Mouse (Mus musculus) stomach, postnatal 0 days (tissue): ENCODE measurements around the gene Fbxo46. TPM values are rescaled to one million over a fixed set of nuclear protein-coding genes. Genes with fewer than 3 reads are reported as not detected.
"Not testable (repeated sequence)": the region's sequence is repeated elsewhere in the genome, so short reads cannot be mapped to it uniquely, and the experiment has no call there.

ENCODE experiments used
- ATAC-seq: fragments of 200-750 bp; cut with Nextera tagmentation; 2 replicates; pipeline ENCODE4 v1.8.0; 2017; ENCODE audit not compliant: low FRiP score, low TSS enrichment
- DNase-seq: peaks from one replicate; pipeline ENCODE4 v3.0.0-alpha.2; 2016; ENCODE audit warnings: low spot score
- H3K27ac ChIP-seq: fragments of 300-500 bp; sonication (generic); replicated peaks from 2 replicates; pipeline ENCODE4 v1.5.1; 2014; ENCODE audit warnings: mild to moderate bottlenecking, control low read depth
- H3K27me3 ChIP-seq: fragments of 300-500 bp; sonication (generic); 2 replicates; pipeline ENCODE4 v1.6.1; 2014; ENCODE audit warnings: low read length; ENCODE audit not compliant: control insufficient read depth, insufficient read depth
- H3K36me3 ChIP-seq: fragments of 300-500 bp; sonication (generic); 2 replicates; pipeline ENCODE4 v1.6.1; 2014; ENCODE audit warnings: low read length, mixed read lengths; ENCODE audit not compliant: control insufficient read depth, insufficient read depth
- H3K4me1 ChIP-seq: fragments of 300-500 bp; sonication (generic); replicated peaks from 2 replicates; pipeline ENCODE4 v1.6.1; 2014; ENCODE audit warnings: antibody characterized with exemption; ENCODE audit not compliant: control insufficient read depth, insufficient read depth
- H3K4me2 ChIP-seq: fragments of 300-500 bp; sonication (generic); replicated peaks from 2 replicates; pipeline ENCODE4 v1.6.1; 2014; ENCODE audit warnings: low read depth, mild to moderate bottlenecking, control low read depth, moderate library complexity
- H3K4me3 ChIP-seq: fragments of 300-500 bp; sonication (generic); 2 replicates; pipeline ENCODE4 v1.5.1; 2014; ENCODE audit warnings: low read depth, low read length, control low read depth
- H3K9ac ChIP-seq: fragments of 300-500 bp; sonication (generic); 2 replicates; pipeline ENCODE4 v1.6.1; 2014; ENCODE audit warnings: mild to moderate bottlenecking, low read length, control low read depth, mixed read lengths
- H3K9me3 ChIP-seq: fragments of 300-500 bp; sonication (generic); 2 replicates; pipeline ENCODE4 v1.6.1; 2016; ENCODE audit warnings: low read length; ENCODE audit not compliant: control insufficient read depth
- CTCF ChIP-seq: IDR thresholded peaks from 2 replicates; pipeline ENCODE4 v1.5.1; 2016; ENCODE audit warnings: antibody characterized with exemption, low read depth, mild to moderate bottlenecking, moderate library complexity
- EP300 ChIP-seq: optimal IDR thresholded peaks from 2 replicates; pipeline ENCODE3; 2016; ENCODE audit warnings: antibody characterized with exemption
- WGBS: fragments of 180-500 bp; shearing (Covaris S2); extraction: QIAGEN DNeasy Blood & Tissue Kit; methylation state at CpG from one replicate; pipeline ENCODE4 v1.1.7; 2014; 5-methylcytosine and 5-hydroxymethylcytosine counted together
- polyA plus RNA-seq: library from polyadenylated mRNA; unstranded; fragments of >200 nt; fragmentation: Nextera tagmentation; extraction: Ambion mirVana; gene quantifications from 2 replicates; pipeline ENCODE4 v1.2.1, GENCODE M21; 2015

Gene Fbxo46
- 6.5 and 6.7 TPM in 2 replicates for polyA plus RNA-seq

DNA sequence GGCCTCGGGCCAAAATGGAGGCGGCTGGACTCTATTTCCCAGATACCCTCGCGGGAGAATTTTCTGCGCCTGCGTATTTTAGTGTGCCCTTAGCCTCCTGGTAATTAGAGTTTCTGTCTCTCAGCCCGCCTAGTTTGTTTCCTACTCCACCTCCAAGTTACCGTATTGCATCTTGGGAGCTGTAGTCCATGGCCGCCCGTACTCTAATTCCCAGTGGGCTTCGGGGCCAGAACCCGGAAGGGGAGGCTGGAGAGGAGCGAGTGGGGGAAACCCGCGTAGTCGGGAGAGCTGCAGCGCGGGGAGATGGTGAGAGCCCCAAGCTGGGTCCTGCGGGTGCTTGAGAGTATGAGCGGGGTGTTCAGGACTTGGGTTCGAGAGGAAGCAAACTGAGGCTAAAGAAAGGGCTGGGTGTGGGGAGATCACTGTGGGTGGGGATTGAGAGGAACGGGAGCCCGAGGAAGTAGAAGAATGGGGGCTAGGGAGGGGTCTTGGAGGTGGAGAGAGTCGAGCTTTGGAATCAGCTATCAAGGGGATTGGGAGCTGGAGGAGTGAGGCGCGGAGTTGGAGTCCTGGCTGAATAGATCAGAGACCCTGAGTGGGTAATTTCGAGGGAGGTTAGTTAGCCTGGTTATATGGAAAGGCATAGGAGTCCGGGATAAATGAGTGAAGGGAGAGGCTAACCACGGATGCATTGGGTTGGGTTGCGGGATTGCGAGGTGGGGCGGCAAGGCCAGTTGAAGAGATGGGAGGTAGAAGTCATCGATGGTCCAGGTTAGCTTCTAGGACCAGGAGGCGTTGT lies at the start of gene Fbxo46:
Gene Fbxo46 (plus strand): TSS at position 229 of the 799 bp plus-strand sequence.
- no peaks in the 10 kb centered on the region for H3K36me3 ChIP-seq
- H3K27me3 ChIP-seq: no peaks in the 10 kb centered on the region
- peak; percentile 96 for ATAC-seq
- H3K4me3 ChIP-seq: peak within 1 kb of the TSS; percentile 62
- H3K4me1 ChIP-seq: no peaks in the 10 kb centered on the region; the same call in 1 of the 2 replicates
- DNase-seq: peak; percentile 94
- H3K9ac ChIP-seq: peak within 1 kb of the TSS; percentile 73
- TF ChIP-seq EP300 (no peak), CTCF (no peak)
- 2% methylated on average over 34 of the region's 34 CpGs for WGBS
- peak within 1 kb of the TSS; percentile 87 for H3K4me2 ChIP-seq
- peak within 1 kb of the TSS; percentile 45 for H3K27ac ChIP-seq
- H3K9me3 ChIP-seq: no peaks in the 10 kb centered on the region

DNA sequence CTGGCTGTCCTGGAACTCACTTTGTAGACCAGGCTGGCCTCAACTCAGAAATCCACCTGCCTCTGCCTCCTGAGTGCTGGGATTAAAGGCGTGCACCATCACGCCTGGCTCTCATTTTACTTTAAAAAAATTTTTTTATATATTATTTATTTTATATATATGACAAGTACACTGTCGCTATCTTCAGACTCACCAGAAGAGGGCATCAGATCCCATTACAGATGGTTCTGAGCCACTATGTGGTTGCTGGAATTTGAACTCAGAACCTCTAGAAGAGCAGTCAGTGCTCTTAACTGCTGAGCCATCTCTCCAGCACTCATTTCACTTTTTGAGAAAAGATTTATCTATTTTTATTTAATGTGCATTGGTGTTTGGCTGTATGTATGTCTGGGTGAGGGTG lies 48.6 kb upstream of the Fbxo46 start:
- not testable (repeated sequence) for H3K9me3 ChIP-seq, H3K4me3 ChIP-seq, H3K9ac ChIP-seq, H3K4me2 ChIP-seq, ATAC-seq, H3K27me3 ChIP-seq, DNase-seq, H3K27ac ChIP-seq, H3K4me1 ChIP-seq, H3K36me3 ChIP-seq
- WGBS: 41% methylated on average over 3 of the region's 3 CpGs
- TF ChIP-seq CTCF: peak; percentile 53

DNA sequence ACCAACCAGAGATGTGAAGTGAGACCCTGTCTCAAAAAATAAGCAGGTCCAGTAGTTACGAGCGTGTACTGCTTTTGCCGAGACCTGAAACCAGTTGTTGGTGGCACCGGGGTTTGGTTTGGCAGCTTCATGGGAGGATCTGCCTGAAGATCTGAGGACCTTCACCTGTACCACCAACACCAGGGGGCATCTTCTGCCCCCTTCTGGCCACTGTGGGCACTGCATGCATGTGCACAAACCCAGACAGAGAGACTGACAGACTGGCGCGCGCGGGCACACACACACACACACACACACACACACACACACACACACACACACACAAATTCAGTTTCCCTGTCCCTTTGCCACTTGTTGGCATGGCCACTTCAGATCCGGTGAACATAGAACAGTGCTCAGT lies 46.2 kb upstream of the Fbxo46 start:
- Histone ChIP-seq H3K9me3 (no peaks in the 10 kb centered on the region), H3K36me3 (no peaks in the 10 kb centered on the region), H3K9ac (no peak overlapping the region), H3K27me3 (no peaks in the 10 kb centered on the region), H3K27ac (no peak overlapping the region), H3K4me3 (no peak overlapping the region), H3K4me2 (no peak overlapping the region), H3K4me1 (no peaks in the 10 kb centered on the region; the same call in 1 of the 2 replicates)
- DNase-seq: no peak
- no peak for ATAC-seq
- TF ChIP-seq EP300 (no peak), CTCF (peak; percentile 73)
- 79% methylated on average over 9 of the region's 9 CpGs for WGBS

DNA sequence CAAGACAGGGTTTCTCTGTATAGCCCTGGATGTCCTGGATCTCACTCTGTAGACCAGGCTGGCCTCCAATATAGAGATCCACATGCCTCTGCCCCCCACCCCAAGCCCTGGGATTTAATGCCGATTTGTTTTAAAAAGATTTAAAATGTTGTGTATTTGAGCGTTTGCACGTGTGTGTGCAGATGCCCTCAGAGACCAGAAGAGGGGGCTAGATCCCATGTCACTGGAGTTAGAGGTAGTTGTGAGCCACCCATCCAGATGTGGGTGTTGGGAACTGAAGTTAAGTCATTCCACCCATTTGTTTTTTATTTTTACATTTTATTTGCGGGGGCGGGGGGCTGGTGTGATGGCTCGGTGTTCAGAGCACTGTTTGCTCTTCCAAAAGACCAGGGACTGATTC lies 45.2 kb upstream of the Fbxo46 start:
- TF ChIP-seq CTCF (peak; percentile 49), EP300 (no peak)
- ATAC-seq: no peak
- 93% methylated on average over 6 of the region's 6 CpGs for WGBS

DNA sequence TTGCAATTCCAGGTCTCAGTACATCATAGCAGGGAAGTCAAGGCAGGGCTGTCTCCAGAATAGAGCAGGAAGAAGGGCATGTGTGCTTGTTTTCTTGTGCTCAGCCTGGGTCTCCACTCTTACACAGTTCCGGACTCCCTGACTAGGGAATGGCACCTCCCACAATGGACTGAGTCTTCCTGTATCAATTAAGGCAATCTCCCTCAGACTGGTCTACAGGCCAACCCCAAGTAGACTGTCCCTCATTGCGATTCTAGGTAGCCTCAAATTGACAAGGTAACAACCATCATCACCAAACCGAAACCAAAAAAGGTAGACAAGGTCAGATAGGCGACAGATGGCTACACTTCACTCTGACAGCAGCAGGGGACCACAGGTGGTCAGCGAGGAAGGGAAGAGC lies 44.4 kb upstream of the Fbxo46 start:
- DNase-seq: no peak
- Histone ChIP-seq H3K27me3 (no peaks in the 10 kb centered on the region), H3K4me2 (peak overlapping the region; percentile 78), H3K4me1 (no peaks in the 10 kb centered on the region; the same call in 1 of the 2 replicates), H3K27ac (no peak overlapping the region), H3K9ac (peak overlapping the region; percentile 45; the same call in 1 of the 2 replicates), H3K9me3 (no peaks in the 10 kb centered on the region), H3K4me3 (peak overlapping the region; percentile 67), H3K36me3 (peaks cover 3% of the 10 kb centered on the region)
- WGBS: 61% methylated on average over 5 of the region's 5 CpGs
- ATAC-seq: no peak
- TF ChIP-seq CTCF: no peak
- TF ChIP-seq EP300: no peak

More for the DNA sequence above, 45.2 kb upstream of the Fbxo46 start:
- no peaks in the 10 kb centered on the region for H3K36me3 ChIP-seq
- H3K9me3 ChIP-seq: no peaks in the 10 kb centered on the region
- H3K9ac ChIP-seq: no peak overlapping the region
- H3K4me1 ChIP-seq: no peaks in the 10 kb centered on the region; the same call in 1 of the 2 replicates
- H3K27ac ChIP-seq: no peak overlapping the region
- no peak for DNase-seq
- H3K4me2 ChIP-seq: no peak overlapping the region
- H3K4me3 ChIP-seq: no peak overlapping the region
- no peaks in the 10 kb centered on the region for H3K27me3 ChIP-seq
